Mouse (Mus musculus): ENCODE results near the gene Gab2. TPM values are rescaled to one million over a fixed set of nuclear protein-coding genes. Genes with fewer than 3 reads are reported as not detected.

Gene Gab2
- polyA plus RNA-seq, 1 experiment from 2014 or later: 7.6 TPM

DNA sequence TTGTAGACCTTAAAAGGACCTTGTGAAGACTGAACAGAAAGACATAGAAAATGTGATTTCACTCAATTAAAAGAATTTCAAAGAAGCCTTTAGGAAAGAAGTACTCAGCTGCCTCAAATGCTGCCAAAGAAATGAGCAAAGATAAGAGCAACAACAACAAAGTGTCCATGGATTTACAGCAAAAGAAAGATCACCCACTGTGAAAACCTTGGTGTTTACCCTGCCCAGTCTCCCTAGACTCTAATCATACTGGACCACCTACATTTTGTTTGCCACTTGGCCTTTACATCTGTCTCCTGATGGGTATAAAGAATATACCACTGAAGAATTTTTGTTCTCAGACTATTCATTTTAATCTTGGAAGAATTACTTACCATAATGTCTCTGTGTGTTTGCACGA lies 89.7 kb downstream of the Gab2 start:
- no peak overlapping the region for H3K27ac ChIP-seq (replicated peaks; ENCODE audit: low read depth, low read length)
- 86% methylated on average over 1 of the region's 1 CpGs for WGBS

DNA sequence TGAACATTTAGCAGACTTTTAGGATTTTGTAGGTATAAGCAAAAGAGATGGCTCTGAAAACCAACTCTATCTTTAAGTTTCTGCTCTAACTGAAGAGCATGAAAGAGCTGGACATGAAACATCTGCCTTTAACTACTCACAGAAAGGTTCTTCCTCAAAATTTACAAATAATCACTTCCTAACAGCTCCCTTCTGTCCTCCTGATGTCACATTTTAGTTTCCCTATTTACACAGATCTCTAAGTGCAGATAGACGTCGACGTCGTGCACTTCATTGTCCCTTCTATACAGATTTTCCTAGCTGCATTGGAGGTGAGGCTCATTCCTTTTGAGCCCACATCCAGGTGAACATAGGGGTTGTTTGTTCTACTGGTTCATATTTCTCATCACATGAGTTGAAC lies 90.3 kb downstream of the Gab2 start:
- ATAC-seq (ENCODE audit: low read depth) (no peak), DNase-seq (ENCODE audit: low spot score) (no peak)
- H3K36me3 ChIP-seq (ENCODE audit: control insufficient read depth, insufficient read depth, low read length): no peaks in the 10 kb centered on the region
- H3K27ac ChIP-seq (replicated peaks; ENCODE audit: low read depth, low read length): no peak overlapping the region
- H3K4me2 ChIP-seq (ENCODE audit: low read depth, low read length): no peak overlapping the region
- no peaks in the 10 kb centered on the region for H3K9me3 ChIP-seq (ENCODE audit: control insufficient read depth, low read length)
- 66% methylated on average over 4 of the region's 4 CpGs for WGBS
- H3K4me1 ChIP-seq (ENCODE audit: control insufficient read depth, insufficient read depth, low read length): no peaks in the 10 kb centered on the region
- no peak overlapping the region for H3K4me3 ChIP-seq (ENCODE audit: low read depth, low read length)
- H3K9ac ChIP-seq (ENCODE audit: low read depth, low read length): no peak overlapping the region
- no peaks in the 10 kb centered on the region for H3K27me3 ChIP-seq (replicated peaks; ENCODE audit: control insufficient read depth, insufficient read depth, low read length)

More for the DNA sequence above, 89.7 kb downstream of the Gab2 start:
- Histone ChIP-seq H3K4me1 (ENCODE audit: control insufficient read depth, insufficient read depth, low read length) (no peaks in the 10 kb centered on the region), H3K27me3 (replicated peaks; ENCODE audit: control insufficient read depth, insufficient read depth, low read length) (no peaks in the 10 kb centered on the region), H3K4me2 (ENCODE audit: low read depth, low read length) (no peak overlapping the region), H3K36me3 (ENCODE audit: control insufficient read depth, insufficient read depth, low read length) (no peaks in the 10 kb centered on the region), H3K4me3 (ENCODE audit: low read depth, low read length) (no peak overlapping the region), H3K9me3 (ENCODE audit: control insufficient read depth, low read length) (no peaks in the 10 kb centered on the region), H3K9ac (ENCODE audit: low read depth, low read length) (no peak overlapping the region)
- no peak for ATAC-seq (ENCODE audit: low read depth)
- DNase-seq (ENCODE audit: low spot score): no peak

GRCm38 (mm10) chr7:97172126-97172525 lies 90.7 kb downstream of the Gab2 start:
- no peak for DNase-seq (ENCODE audit: low spot score)
- H3K4me2 ChIP-seq (ENCODE audit: low read depth, low read length): no peak overlapping the region
- H3K27me3 ChIP-seq (replicated peaks; ENCODE audit: control insufficient read depth, insufficient read depth, low read length): no peaks in the 10 kb centered on the region
- no peaks in the 10 kb centered on the region for H3K4me1 ChIP-seq (ENCODE audit: control insufficient read depth, insufficient read depth, low read length)
- 66% methylated on average over 3 of the region's 3 CpGs for WGBS
- no peak overlapping the region for H3K9ac ChIP-seq (ENCODE audit: low read depth, low read length)
- no peak overlapping the region for H3K4me3 ChIP-seq (ENCODE audit: low read depth, low read length)
- no peaks in the 10 kb centered on the region for H3K36me3 ChIP-seq (ENCODE audit: control insufficient read depth, insufficient read depth, low read length)
- no peaks in the 10 kb centered on the region for H3K9me3 ChIP-seq (ENCODE audit: control insufficient read depth, low read length)
- no peak overlapping the region for H3K27ac ChIP-seq (replicated peaks; ENCODE audit: low read depth, low read length)
- ATAC-seq (ENCODE audit: low read depth): no peak

DNA sequence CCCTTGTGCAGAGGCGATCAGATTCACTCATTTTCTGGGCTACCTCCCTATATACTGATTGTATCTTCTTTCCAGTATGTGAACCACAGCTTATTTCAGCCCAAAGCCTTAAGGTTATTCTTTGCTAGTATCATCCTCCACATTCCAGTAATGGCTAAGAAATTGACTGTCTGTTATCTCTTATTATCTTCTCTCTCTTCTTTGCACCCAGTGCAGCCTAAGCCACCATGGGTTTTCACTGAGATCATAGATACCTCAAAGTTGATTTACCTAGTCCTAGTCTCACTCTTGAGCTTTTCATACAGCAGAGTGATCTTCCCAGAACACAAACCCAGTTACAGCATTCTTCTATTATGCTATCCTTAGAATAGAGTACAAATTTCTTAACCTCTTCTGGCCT lies 100.5 kb downstream of the Gab2 start:
- Histone ChIP-seq H3K4me2 (ENCODE audit: low read depth, low read length) (no peak overlapping the region), H3K27ac (replicated peaks; ENCODE audit: low read depth, low read length) (no peak overlapping the region), H3K9ac (ENCODE audit: low read depth, low read length) (no peak overlapping the region), H3K4me3 (ENCODE audit: low read depth, low read length) (no peak overlapping the region), H3K27me3 (replicated peaks; ENCODE audit: control insufficient read depth, insufficient read depth, low read length) (no peaks in the 10 kb centered on the region), H3K9me3 (ENCODE audit: control insufficient read depth, low read length) (no peaks in the 10 kb centered on the region), H3K4me1 (ENCODE audit: control insufficient read depth, insufficient read depth, low read length) (no peaks in the 10 kb centered on the region), H3K36me3 (ENCODE audit: control insufficient read depth, insufficient read depth, low read length) (no peaks in the 10 kb centered on the region)
- DNase-seq (ENCODE audit: low spot score) (no peak), ATAC-seq (ENCODE audit: low read depth) (no peak)
- 67% methylated on average over 1 of the region's 1 CpGs for WGBS

GRCm38 (mm10) chr7:97183426-97183825 lies 102.0 kb downstream of the Gab2 start:
- DNase-seq (ENCODE audit: low spot score) (peak; percentile 22), ATAC-seq (ENCODE audit: low read depth) (no peak)
- no peak overlapping the region for H3K27ac ChIP-seq (replicated peaks; ENCODE audit: low read depth, low read length)
- H3K4me1 ChIP-seq (ENCODE audit: control insufficient read depth, insufficient read depth, low read length): no peaks in the 10 kb centered on the region
- H3K36me3 ChIP-seq (ENCODE audit: control insufficient read depth, insufficient read depth, low read length): no peaks in the 10 kb centered on the region
- H3K4me3 ChIP-seq (ENCODE audit: low read depth, low read length): no peak overlapping the region
- no peak overlapping the region for H3K4me2 ChIP-seq (ENCODE audit: low read depth, low read length)
- H3K27me3 ChIP-seq (replicated peaks; ENCODE audit: control insufficient read depth, insufficient read depth, low read length): no peaks in the 10 kb centered on the region
- no peak overlapping the region for H3K9ac ChIP-seq (ENCODE audit: low read depth, low read length)
- no peaks in the 10 kb centered on the region for H3K9me3 ChIP-seq (ENCODE audit: control insufficient read depth, low read length)
- WGBS: 21% methylated on average over 4 of the region's 4 CpGs

DNA sequence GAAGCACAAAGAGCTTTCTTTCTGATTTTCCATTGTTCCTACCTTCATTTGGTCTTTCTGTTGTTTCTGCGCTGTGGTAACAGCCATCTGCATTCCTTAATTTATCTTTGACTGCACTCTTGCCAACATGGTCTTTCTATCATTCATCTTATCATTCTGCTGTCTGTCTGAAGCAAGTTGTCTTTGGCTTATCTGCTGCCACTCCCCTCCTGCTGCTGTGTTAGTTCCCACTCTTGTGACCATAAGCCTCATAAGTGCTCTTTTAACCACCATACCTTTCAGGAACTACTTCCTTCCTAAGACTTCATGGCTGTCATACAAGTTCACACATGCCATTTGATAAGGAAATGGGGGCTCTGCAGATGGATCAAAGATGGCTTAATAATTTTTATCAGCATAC lies 102.6 kb downstream of the Gab2 start:
- H3K4me2 ChIP-seq (ENCODE audit: low read depth, low read length): no peak overlapping the region
- H3K27ac ChIP-seq (replicated peaks; ENCODE audit: low read depth, low read length): no peak overlapping the region
- no peaks in the 10 kb centered on the region for H3K36me3 ChIP-seq (ENCODE audit: control insufficient read depth, insufficient read depth, low read length)
- H3K4me1 ChIP-seq (ENCODE audit: control insufficient read depth, insufficient read depth, low read length): no peaks in the 10 kb centered on the region
- no peak overlapping the region for H3K4me3 ChIP-seq (ENCODE audit: low read depth, low read length)
- 71% methylated on average over 1 of the region's 1 CpGs for WGBS
- no peaks in the 10 kb centered on the region for H3K27me3 ChIP-seq (replicated peaks; ENCODE audit: control insufficient read depth, insufficient read depth, low read length)
- H3K9ac ChIP-seq (ENCODE audit: low read depth, low read length): no peak overlapping the region
- ATAC-seq (ENCODE audit: low read depth): no peak
- DNase-seq (ENCODE audit: low spot score): no peak
- H3K9me3 ChIP-seq (ENCODE audit: control insufficient read depth, low read length): no peaks in the 10 kb centered on the region

DNA sequence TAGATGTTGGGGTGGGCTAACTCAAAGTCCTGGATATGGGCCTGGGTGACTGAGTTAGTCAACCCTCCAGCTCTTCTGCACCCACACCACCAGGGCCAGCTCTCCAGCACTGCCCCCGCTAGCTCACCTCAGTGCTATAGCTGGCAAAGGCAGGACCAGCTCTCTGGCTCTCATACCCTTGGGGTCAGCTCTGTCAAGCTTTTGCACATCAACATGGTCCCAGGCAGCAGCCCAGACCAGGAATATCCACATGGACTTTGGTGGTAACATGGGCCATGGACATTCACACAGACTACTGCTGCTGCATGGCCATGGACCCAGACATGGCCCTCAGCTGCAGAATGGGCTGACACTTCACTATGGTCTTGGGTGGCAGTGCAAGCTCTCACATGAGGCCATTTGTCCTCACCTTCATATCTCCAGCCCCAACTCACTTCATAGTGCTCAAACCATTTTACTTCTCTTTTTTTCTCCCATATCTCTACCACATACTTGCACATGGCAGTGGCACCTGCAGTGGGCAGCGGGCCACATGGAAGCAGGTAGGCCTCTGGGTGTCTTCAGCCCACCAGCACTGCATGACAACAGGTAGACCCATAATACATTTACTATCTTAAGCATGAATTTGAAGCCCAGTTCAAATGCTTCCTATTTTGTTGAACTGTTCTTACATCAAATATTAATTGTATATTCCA lies 106.1 kb downstream of the Gab2 start:
- WGBS: 87% methylated on average over 2 of the region's 2 CpGs
- Histone ChIP-seq H3K4me3 (ENCODE audit: low read depth, low read length) (no peak overlapping the region), H3K36me3 (ENCODE audit: control insufficient read depth, insufficient read depth, low read length) (no peaks in the 10 kb centered on the region), H3K4me1 (ENCODE audit: control insufficient read depth, insufficient read depth, low read length) (no peaks in the 10 kb centered on the region), H3K9me3 (ENCODE audit: control insufficient read depth, low read length) (no peaks in the 10 kb centered on the region), H3K27ac (replicated peaks; ENCODE audit: low read depth, low read length) (no peak overlapping the region), H3K4me2 (ENCODE audit: low read depth, low read length) (no peak overlapping the region), H3K27me3 (replicated peaks; ENCODE audit: control insufficient read depth, insufficient read depth, low read length) (no peaks in the 10 kb centered on the region), H3K9ac (ENCODE audit: low read depth, low read length) (no peak overlapping the region)
- DNase-seq (ENCODE audit: low spot score) (no peak), ATAC-seq (ENCODE audit: low read depth) (no peak)

- H3K27me3 ChIP-seq (replicated peaks; ENCODE audit: control insufficient read depth, insufficient read depth, low read length): no peaks in the 10 kb centered on the region
- ATAC-seq (ENCODE audit: low read depth) (no peak), DNase-seq (ENCODE audit: low spot score) (peak; percentile 37)
- no peak overlapping the region for H3K27ac ChIP-seq (replicated peaks; ENCODE audit: low read depth, low read length)
- H3K4me2 ChIP-seq (ENCODE audit: low read depth, low read length): no peak overlapping the region
- WGBS: 24% methylated on average over 1 of the region's 1 CpGs
- no peaks in the 10 kb centered on the region for H3K9me3 ChIP-seq (ENCODE audit: control insufficient read depth, low read length)
- H3K4me3 ChIP-seq (ENCODE audit: low read depth, low read length): no peak overlapping the region
- H3K9ac ChIP-seq (ENCODE audit: low read depth, low read length): no peak overlapping the region
- H3K4me1 ChIP-seq (ENCODE audit: control insufficient read depth, insufficient read depth, low read length): no peaks in the 10 kb centered on the region
- no peaks in the 10 kb centered on the region for H3K36me3 ChIP-seq (ENCODE audit: control insufficient read depth, insufficient read depth, low read length)
Observed at GRCm38 (mm10) chr7:97189116-97189515, 107.7 kb downstream of the Gab2 start.

GRCm38 (mm10) chr7:97203907-97204306 lies 122.5 kb downstream of the Gab2 start:
- H3K4me2 ChIP-seq (ENCODE audit: low read depth, low read length): no peak overlapping the region
- no peaks in the 10 kb centered on the region for H3K27me3 ChIP-seq (replicated peaks; ENCODE audit: control insufficient read depth, insufficient read depth, low read length)
- no peak for DNase-seq (ENCODE audit: low spot score)
- H3K9me3 ChIP-seq (ENCODE audit: control insufficient read depth, low read length): no peaks in the 10 kb centered on the region
- H3K4me3 ChIP-seq (ENCODE audit: low read depth, low read length): no peak overlapping the region
- WGBS: 81% methylated on average over 2 of the region's 2 CpGs
- H3K27ac ChIP-seq (replicated peaks; ENCODE audit: low read depth, low read length): no peak overlapping the region
- no peak overlapping the region for H3K9ac ChIP-seq (ENCODE audit: low read depth, low read length)
- no peaks in the 10 kb centered on the region for H3K36me3 ChIP-seq (ENCODE audit: control insufficient read depth, insufficient read depth, low read length)
- no peak for ATAC-seq (ENCODE audit: low read depth)
- H3K4me1 ChIP-seq (ENCODE audit: control insufficient read depth, insufficient read depth, low read length): no peaks in the 10 kb centered on the region

All from embryonic facial prominence, embryonic 14.5 days (tissue).